Mouse (Mus musculus): ENCODE data around the gene Tigd3. TPM values are rescaled to one million over a fixed set of nuclear protein-coding genes. Genes with fewer than 3 reads are reported as not detected.

Tigd3 gene
- polyA plus RNA-seq, 1 experiment from 2014 or later, result 10.7 TPM

- H3K27ac ChIP-seq (ENCODE audit: low read depth, low read length), result no peak overlapping the region
- no peak for DNase-seq (ENCODE audit: low spot score)
- H3K9ac ChIP-seq (ENCODE audit: low read length), result 0 out of 2 replicates have a peak overlapping the region, but pooled peaks have one; percentile 2
Measured at GRCm38 (mm10) chr19:5925311-5925855, 31.4 kb upstream of the Tigd3 start.

GRCm38 (mm10) chr19:5924713-5925093 lies 30.8 kb upstream of the Tigd3 start, which contains the start of gene Cdc42ep2:
TSS of gene Cdc42ep2 (minus strand) at chr19:5924816.
- Histone ChIP-seq H3K4me1 (replicated peaks; ENCODE audit: control insufficient read depth, insufficient read depth, low read length) (peaks cover 5% of the 10 kb centered on the region; the same call in 1 of the 2 replicates), H3K27ac (ENCODE audit: low read depth, low read length) (no peak within 1 kb of the TSS)
- WGBS, result 0% methylated on average over 18 of the region's 18 CpGs

More at GRCm38 (mm10) chr19:5925311-5925855, 31.4 kb upstream of the Tigd3 start:
- Histone ChIP-seq H3K4me2 (ENCODE audit: low read depth, low read length, severe bottlenecking) (peak overlapping the region; percentile 98; the same call in 1 of the 2 replicates), H3K4me3 (ENCODE audit: low read depth, low read length) (peak overlapping the region; percentile 44), H3K4me1 (replicated peaks; ENCODE audit: control insufficient read depth, insufficient read depth, low read length) (peaks cover 5% of the 10 kb centered on the region; the same call in 1 of the 2 replicates), H3K27me3 (ENCODE audit: control insufficient read depth, insufficient read depth, low read length) (peaks cover 3% of the 10 kb centered on the region; the same call in 1 of the 2 replicates), H3K9me3 (ENCODE audit: control insufficient read depth, low read length) (no peaks in the 10 kb centered on the region), H3K36me3 (ENCODE audit: control insufficient read depth, insufficient read depth, low read length) (no peaks in the 10 kb centered on the region)
- 29% methylated on average over 11 of the region's 11 CpGs for WGBS
- no peak for ATAC-seq (replicated peaks; ENCODE audit: low FRiP score)

GRCm38 (mm10) chr19:5923990-5924712 lies 30.2 kb upstream of the Tigd3 start:
- H3K27me3 ChIP-seq (ENCODE audit: control insufficient read depth, insufficient read depth, low read length), result peaks cover 3% of the 10 kb centered on the region; the same call in 1 of the 2 replicates
- H3K4me1 ChIP-seq (replicated peaks; ENCODE audit: control insufficient read depth, insufficient read depth, low read length), result peaks cover 5% of the 10 kb centered on the region; the same call in 1 of the 2 replicates
- peak; percentile 76 for ATAC-seq (replicated peaks; ENCODE audit: low FRiP score)

More at GRCm38 (mm10) chr19:5924713-5925093, 30.8 kb upstream of the Tigd3 start, which contains the start of gene Cdc42ep2:
- DNase-seq (ENCODE audit: low spot score) (peak; percentile 97), ATAC-seq (replicated peaks; ENCODE audit: low FRiP score) (peak; percentile 96)
- peak within 1 kb of the TSS; percentile 98 for H3K4me2 ChIP-seq (ENCODE audit: low read depth, low read length, severe bottlenecking)
- H3K9me3 ChIP-seq (ENCODE audit: control insufficient read depth, low read length), result no peaks in the 10 kb centered on the region
- H3K27me3 ChIP-seq (ENCODE audit: control insufficient read depth, insufficient read depth, low read length), result peaks cover 3% of the 10 kb centered on the region; the same call in 1 of the 2 replicates
- no peaks in the 10 kb centered on the region for H3K36me3 ChIP-seq (ENCODE audit: control insufficient read depth, insufficient read depth, low read length)
- H3K9ac ChIP-seq (ENCODE audit: low read length), result peak within 1 kb of the TSS; percentile 40
- peak within 1 kb of the TSS; percentile 44 for H3K4me3 ChIP-seq (ENCODE audit: low read depth, low read length)

GRCm38 (mm10) chr19:5922963-5923362 lies 29.0 kb upstream of the Tigd3 start:
- DNase-seq (ENCODE audit: low spot score), result no peak
- WGBS, result 85% methylated on average over 3 of the region's 3 CpGs
- peaks cover 3% of the 10 kb centered on the region; the same call in 1 of the 2 replicates for H3K27me3 ChIP-seq (ENCODE audit: control insufficient read depth, insufficient read depth, low read length)

More at GRCm38 (mm10) chr19:5923990-5924712, 30.2 kb upstream of the Tigd3 start:
- H3K4me2 ChIP-seq (ENCODE audit: low read depth, low read length, severe bottlenecking), result peak overlapping the region; percentile 98
- WGBS, result under 1% methylated on average over 38 of the region's 38 CpGs
- no peaks in the 10 kb centered on the region for H3K9me3 ChIP-seq (ENCODE audit: control insufficient read depth, low read length)
- peak overlapping the region; percentile 44 for H3K4me3 ChIP-seq (ENCODE audit: low read depth, low read length)
- peak overlapping the region; percentile 40 for H3K9ac ChIP-seq (ENCODE audit: low read length)
- H3K27ac ChIP-seq (ENCODE audit: low read depth, low read length), result no peak overlapping the region
- DNase-seq (ENCODE audit: low spot score), result peak; percentile 96
- no peaks in the 10 kb centered on the region for H3K36me3 ChIP-seq (ENCODE audit: control insufficient read depth, insufficient read depth, low read length)

GRCm38 (mm10) chr19:5922119-5922942 lies 28.4 kb upstream of the Tigd3 start:
- Histone ChIP-seq H3K9me3 (ENCODE audit: control insufficient read depth, low read length) (no peaks in the 10 kb centered on the region), H3K27me3 (ENCODE audit: control insufficient read depth, insufficient read depth, low read length) (peaks cover 3% of the 10 kb centered on the region; the same call in 1 of the 2 replicates), H3K4me1 (replicated peaks; ENCODE audit: control insufficient read depth, insufficient read depth, low read length) (peaks cover 5% of the 10 kb centered on the region; the same call in 1 of the 2 replicates), H3K4me2 (ENCODE audit: low read depth, low read length, severe bottlenecking) (no peak overlapping the region), H3K9ac (ENCODE audit: low read length) (no peak overlapping the region), H3K36me3 (ENCODE audit: control insufficient read depth, insufficient read depth, low read length) (no peaks in the 10 kb centered on the region; the same call in 1 of the 2 replicates), H3K27ac (ENCODE audit: low read depth, low read length) (no peak overlapping the region), H3K4me3 (ENCODE audit: low read depth, low read length) (no peak overlapping the region)
- WGBS, result 85% methylated on average over 15 of the region's 15 CpGs
- ATAC-seq (replicated peaks; ENCODE audit: low FRiP score) (no peak), DNase-seq (ENCODE audit: low spot score) (no peak)

More at GRCm38 (mm10) chr19:5922963-5923362, 29.0 kb upstream of the Tigd3 start:
- no peak overlapping the region for H3K9ac ChIP-seq (ENCODE audit: low read length)
- no peak overlapping the region for H3K4me2 ChIP-seq (ENCODE audit: low read depth, low read length, severe bottlenecking)
- peaks cover 5% of the 10 kb centered on the region; the same call in 1 of the 2 replicates for H3K4me1 ChIP-seq (replicated peaks; ENCODE audit: control insufficient read depth, insufficient read depth, low read length)
- H3K27ac ChIP-seq (ENCODE audit: low read depth, low read length), result no peak overlapping the region
- ATAC-seq (replicated peaks; ENCODE audit: low FRiP score), result no peak
- H3K9me3 ChIP-seq (ENCODE audit: control insufficient read depth, low read length), result no peaks in the 10 kb centered on the region
- H3K4me3 ChIP-seq (ENCODE audit: low read depth, low read length), result no peak overlapping the region
- no peaks in the 10 kb centered on the region for H3K36me3 ChIP-seq (ENCODE audit: control insufficient read depth, insufficient read depth, low read length)

GRCm38 (mm10) chr19:5921715-5922114 lies 27.8 kb upstream of the Tigd3 start:
- 20% methylated on average over 9 of the region's 9 CpGs for WGBS
- Histone ChIP-seq H3K9ac (ENCODE audit: low read length) (peak overlapping the region; percentile 23; the same call in 1 of the 2 replicates), H3K27ac (ENCODE audit: low read depth, low read length) (no peak overlapping the region)

GRCm38 (mm10) chr19:5913007-5913719 lies 19.2 kb upstream of the Tigd3 start, which contains the start of gene Dpf2:
TSS of gene Dpf2 (minus strand) at chr19:5913010.
- WGBS, result 23% methylated on average over 13 of the region's 13 CpGs
- DNase-seq (ENCODE audit: low spot score), result no peak
- ATAC-seq (replicated peaks; ENCODE audit: low FRiP score), result no peak; the same call in 1 of the 2 replicates

More at GRCm38 (mm10) chr19:5921715-5922114, 27.8 kb upstream of the Tigd3 start:
- Histone ChIP-seq H3K9me3 (ENCODE audit: control insufficient read depth, low read length) (no peaks in the 10 kb centered on the region), H3K27me3 (ENCODE audit: control insufficient read depth, insufficient read depth, low read length) (peaks cover 3% of the 10 kb centered on the region; the same call in 1 of the 2 replicates), H3K4me1 (replicated peaks; ENCODE audit: control insufficient read depth, insufficient read depth, low read length) (peaks cover 5% of the 10 kb centered on the region; the same call in 1 of the 2 replicates), H3K36me3 (ENCODE audit: control insufficient read depth, insufficient read depth, low read length) (no peaks in the 10 kb centered on the region; the same call in 1 of the 2 replicates), H3K4me3 (ENCODE audit: low read depth, low read length) (no peak overlapping the region), H3K4me2 (ENCODE audit: low read depth, low read length, severe bottlenecking) (no peak overlapping the region)
- ATAC-seq (replicated peaks; ENCODE audit: low FRiP score) (no peak), DNase-seq (ENCODE audit: low spot score) (no peak)

More at GRCm38 (mm10) chr19:5913007-5913719, 19.2 kb upstream of the Tigd3 start, which contains the start of gene Dpf2:
- Histone ChIP-seq H3K9me3 (ENCODE audit: control insufficient read depth, low read length) (no peaks in the 10 kb centered on the region), H3K4me1 (replicated peaks; ENCODE audit: control insufficient read depth, insufficient read depth, low read length) (peaks cover 20% of the 10 kb centered on the region), H3K27me3 (ENCODE audit: control insufficient read depth, insufficient read depth, low read length) (no peaks in the 10 kb centered on the region), H3K4me3 (ENCODE audit: low read depth, low read length) (peak within 1 kb of the TSS; percentile 98), H3K27ac (ENCODE audit: low read depth, low read length) (peak within 1 kb of the TSS; percentile 75; the same call in 1 of the 2 replicates), H3K4me2 (ENCODE audit: low read depth, low read length, severe bottlenecking) (peak within 1 kb of the TSS; percentile 57), H3K9ac (ENCODE audit: low read length) (peak within 1 kb of the TSS; percentile 97), H3K36me3 (ENCODE audit: control insufficient read depth, insufficient read depth, low read length) (no peaks in the 10 kb centered on the region; the same call in 1 of the 2 replicates)

Data from forebrain, embryonic 11.5 days (tissue).